Mouse (Mus musculus): ENCODE data around the gene Kcnip2.

GRCm38 (mm10) chr19:45812673-45813252 lies 3.1 kb downstream of the Kcnip2 start:
- TF ChIP-seq CTCF (IDR thresholded peaks at IDR 0.05; ENCODE audit: low read depth) (no peak), EP300 (IDR thresholded peaks at IDR 0.05; ENCODE audit: low read depth) (no peak)

Measured in heart, postnatal 0 days (tissue).